Mouse (Mus musculus): Measurements from ENCODE around the gene Diaph3. TPM values are rescaled to one million over a fixed set of nuclear protein-coding genes. Genes with fewer than 3 reads are reported as not detected.

The Diaph3 gene
- total and polyA plus RNA-seq, 3 experiments, result 16.2 to 36.9 (median 17.5) TPM

DNA sequence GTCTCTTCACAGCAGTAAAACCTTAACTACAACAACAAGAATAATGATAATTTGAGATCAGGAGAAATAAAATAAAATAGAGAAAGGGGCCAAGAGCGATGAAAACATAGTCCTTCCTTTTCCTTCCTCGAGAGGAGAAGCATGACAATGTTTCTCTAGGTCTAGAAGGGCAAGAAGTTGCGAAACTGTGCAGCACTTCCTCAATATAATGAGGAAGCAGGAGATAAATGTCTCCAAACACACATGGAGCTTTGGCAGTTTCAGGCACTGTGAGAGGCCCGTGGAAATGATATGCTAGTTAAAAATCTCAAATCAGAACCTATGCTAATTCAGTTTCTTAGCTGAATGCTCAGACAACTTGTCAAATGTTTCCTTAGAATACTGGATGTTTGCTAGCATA is 49.6 kb upstream of the Diaph3 start:
- no peak overlapping the region for H3K27ac ChIP-seq (ENCODE audit: insufficient read depth, low read depth)
- no peaks in the 10 kb centered on the region for H3K9me3 ChIP-seq (replicated peaks; ENCODE audit: low read length)

DNA sequence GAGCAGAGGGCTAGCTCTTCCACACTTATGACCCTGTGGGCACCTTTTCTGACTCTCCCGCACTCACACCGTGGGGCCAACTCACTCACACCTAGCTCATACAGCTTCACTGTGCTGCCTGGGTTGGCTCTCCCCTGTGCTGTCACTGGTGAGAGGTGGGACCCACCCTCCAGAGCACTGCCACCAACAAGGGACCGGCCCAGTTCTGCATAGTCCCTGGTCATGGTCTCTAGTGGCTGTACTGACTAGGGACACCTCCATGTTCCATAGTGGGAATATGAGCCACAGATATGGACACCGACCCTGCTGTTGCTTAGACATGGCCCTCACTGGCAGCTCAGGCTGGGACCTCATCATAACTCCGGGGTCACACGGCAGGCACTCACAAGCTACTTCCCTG is 30.5 kb upstream of the Diaph3 start:
- dilution Hi-C loops (cut with MboI; ENCODE audit: extremely low pct_ligation_motif_present, extremely low pct_unique_long_range_greater_than_20kb, low sequenced_read_pairs), result no loop called here
- Histone ChIP-seq H3K27ac (ENCODE audit: insufficient read depth, low read depth) (no peak overlapping the region), H3K9ac (ENCODE audit: insufficient read depth, low read depth) (no peak overlapping the region), H3K4me3 (replicated peaks in 1 of 3; ENCODE audit: low read depth in 2 of 3, low read length in 2 of 3, poor library complexity in 1 of 3) (no peak overlapping the region), H3K4me1 (ENCODE audit: control insufficient read depth in 1 of 2, insufficient read depth in 2 of 2) (no peaks in the 10 kb centered on the region), H3K27me3 (replicated peaks) (no peaks in the 10 kb centered on the region), H3K79me2 (replicated peaks; ENCODE audit: control insufficient read depth, extremely low read depth, insufficient read depth, poor library complexity, severe bottlenecking) (no peaks in the 10 kb centered on the region), H3K9me3 (replicated peaks; ENCODE audit: low read length) (no peaks in the 10 kb centered on the region), H3K36me3 (replicated peaks in 1 of 2; ENCODE audit: control insufficient read depth in 1 of 2, insufficient read depth in 1 of 2, low read length in 1 of 2) (no peaks in the 10 kb centered on the region), H3K4me2 (ENCODE audit: insufficient read depth, low read depth, poor library complexity, severe bottlenecking) (no peak overlapping the region)
- DNase-seq (ENCODE audit: extremely low read depth), result no peak
- TF ChIP-seq ZMIZ1 (IDR thresholded peaks at IDR 0.05; ENCODE audit: low read depth, low read length), result no peak
- no peak for TF ChIP-seq MAFK (IDR thresholded peaks at IDR 0.05; ENCODE audit: insufficient replicate concordance, low read length)
- TF ChIP-seq ZC3H11A (IDR thresholded peaks at IDR 0.05; ENCODE audit: low read depth, low read length), result no peak
- no peak for TF ChIP-seq TBP (conservative IDR thresholded peaks at IDR 0.05; ENCODE audit: low read depth, low read length)
- TF ChIP-seq TCF12 (IDR thresholded peaks at IDR 0.05; ENCODE audit: low read depth, low read length), result no peak
- TF ChIP-seq RAD21 (IDR thresholded peaks at IDR 0.05; ENCODE audit: low read depth, low read length), result no peak
- no peak for TF ChIP-seq USF1 (IDR thresholded peaks at IDR 0.05; ENCODE audit: low read depth, low read length)
- TF ChIP-seq CTCF (conservative IDR thresholded peaks at IDR 0.05 in 1 of 2, IDR thresholded peaks at IDR 0.05 in 1 of 2; ENCODE audit: low read depth in 2 of 2, low read length in 2 of 2), result no peak
- no peak for TF ChIP-seq MAX (IDR thresholded peaks at IDR 0.05; ENCODE audit: low read length)
- TF ChIP-seq ZNF384 (IDR thresholded peaks at IDR 0.05; ENCODE audit: low read depth, low read length), result no peak
- no peak for TF ChIP-seq E2F4 (IDR thresholded peaks at IDR 0.05; ENCODE audit: insufficient replicate concordance, low read depth, low read length)
- no peak for TF ChIP-seq GABPA (IDR thresholded peaks at IDR 0.05; ENCODE audit: insufficient replicate concordance, low read depth, low read length)
- TF ChIP-seq MXI1 (IDR thresholded peaks at IDR 0.05; ENCODE audit: low read depth, low read length), result no peak
- TF ChIP-seq USF2 (conservative IDR thresholded peaks at IDR 0.05; ENCODE audit: low read depth, low read length), result no peak
- no peak for TF ChIP-seq MYC (IDR thresholded peaks at IDR 0.05; ENCODE audit: low read depth, low read length)
- in situ Hi-C loops (cut with MboI; ENCODE audit: low pct_ligation_motif_present, low pct_unique_long_range_greater_than_20kb, low sequenced_read_pairs), result no loop called here

More for the DNA sequence above, 49.6 kb upstream of the Diaph3 start:
- in situ Hi-C loops (cut with MboI; ENCODE audit: low pct_ligation_motif_present, low pct_unique_long_range_greater_than_20kb, low sequenced_read_pairs), result no loop called here
- no peak for TF ChIP-seq ETS1 (conservative IDR thresholded peaks at IDR 0.05; ENCODE audit: low read depth, low read length)
- TF ChIP-seq CTCF (conservative IDR thresholded peaks at IDR 0.05 in 1 of 2, IDR thresholded peaks at IDR 0.05 in 1 of 2; ENCODE audit: low read depth in 2 of 2, low read length in 2 of 2), result no peak
- no peak for TF ChIP-seq JUN (IDR thresholded peaks at IDR 0.05; ENCODE audit: insufficient read depth, low read depth, low read length)
- TF ChIP-seq ZMIZ1 (IDR thresholded peaks at IDR 0.05; ENCODE audit: low read depth, low read length), result no peak
- TF ChIP-seq ZC3H11A (IDR thresholded peaks at IDR 0.05; ENCODE audit: low read depth, low read length), result no peak
- TF ChIP-seq PAX5 (IDR thresholded peaks at IDR 0.05; ENCODE audit: low read length), result no peak
- no peak for TF ChIP-seq CHD2 (IDR thresholded peaks at IDR 0.05; ENCODE audit: low read length)
- no peak for TF ChIP-seq ZNF384 (IDR thresholded peaks at IDR 0.05; ENCODE audit: low read depth, low read length)
- TF ChIP-seq MXI1 (IDR thresholded peaks at IDR 0.05; ENCODE audit: low read depth, low read length), result no peak
- TF ChIP-seq SIN3A (IDR thresholded peaks at IDR 0.05; ENCODE audit: low read length), result no peak
- no peak for TF ChIP-seq USF1 (IDR thresholded peaks at IDR 0.05; ENCODE audit: low read depth, low read length)
- TF ChIP-seq EP300 (IDR thresholded peaks at IDR 0.05; ENCODE audit: low read length), result no peak
- TF ChIP-seq POLR2AphosphoS2 (IDR thresholded peaks at IDR 0.05; ENCODE audit: low read depth, low read length), result no peak
- no peak for TF ChIP-seq BHLHE40 (IDR thresholded peaks at IDR 0.05; ENCODE audit: low read depth, low read length)
- TF ChIP-seq RCOR1 (conservative IDR thresholded peaks at IDR 0.05; ENCODE audit: low read depth, low read length), result no peak
- TF ChIP-seq POLR2A (IDR thresholded peaks at IDR 0.05; ENCODE audit: low read depth, low read length), result no peak
- no peak for TF ChIP-seq NELFE (IDR thresholded peaks at IDR 0.05; ENCODE audit: low read depth, low read length)
- no peak for TF ChIP-seq KAT2A (IDR thresholded peaks at IDR 0.05; ENCODE audit: insufficient replicate concordance, low read length)
- no peak overlapping the region for H3K4me2 ChIP-seq (ENCODE audit: insufficient read depth, low read depth, poor library complexity, severe bottlenecking)
- dilution Hi-C loops (cut with MboI; ENCODE audit: extremely low pct_ligation_motif_present, extremely low pct_unique_long_range_greater_than_20kb, low sequenced_read_pairs), result no loop called here
- no peaks in the 10 kb centered on the region for H3K36me3 ChIP-seq (replicated peaks in 1 of 2; ENCODE audit: control insufficient read depth in 1 of 2, insufficient read depth in 1 of 2, low read length in 1 of 2)
- no peak for DNase-seq (ENCODE audit: extremely low read depth)
- no peaks in the 10 kb centered on the region for H3K79me2 ChIP-seq (replicated peaks; ENCODE audit: control insufficient read depth, extremely low read depth, insufficient read depth, poor library complexity, severe bottlenecking)
- H3K4me1 ChIP-seq (ENCODE audit: control insufficient read depth in 1 of 2, insufficient read depth in 2 of 2), result no peaks in the 10 kb centered on the region
- H3K9ac ChIP-seq (ENCODE audit: insufficient read depth, low read depth), result no peak overlapping the region
- H3K27me3 ChIP-seq (replicated peaks), result no peaks in the 10 kb centered on the region
- H3K4me3 ChIP-seq (replicated peaks in 1 of 3; ENCODE audit: low read depth in 2 of 3, low read length in 2 of 3, poor library complexity in 1 of 3), result no peak overlapping the region
